Mouse (Mus musculus) yolk sac, embryonic 10.5 days (tissue): ENCODE measurements around the gene Zdhhc4.

Source experiments
- DNase-seq: peaks from one replicate; pipeline ENCODE4 v3.0.0-alpha.2; 2017; ENCODE audit warnings: low spot score

The Zdhhc4 gene

DNA sequence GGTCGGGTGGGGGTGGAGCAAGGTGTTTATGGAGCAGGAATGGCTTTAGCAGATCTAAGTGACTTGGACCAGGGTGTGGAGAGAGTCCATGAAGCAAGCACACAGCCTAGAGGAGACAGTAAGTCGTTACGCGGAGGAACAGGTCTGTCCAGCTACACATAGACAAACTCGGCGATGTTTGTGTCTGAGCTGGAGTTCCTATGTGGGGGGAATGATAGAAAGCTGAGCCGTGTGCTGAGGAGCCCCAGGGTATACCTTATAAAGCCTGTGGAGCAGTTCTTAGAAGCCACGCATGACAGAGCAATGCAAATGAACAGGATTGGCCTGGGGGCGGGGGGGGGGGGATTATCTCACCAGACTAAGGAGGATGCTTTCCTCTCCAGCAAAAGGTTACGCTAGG is 49.8 kb downstream of the Zdhhc4 start:
- DNase-seq, result no peak

DNA sequence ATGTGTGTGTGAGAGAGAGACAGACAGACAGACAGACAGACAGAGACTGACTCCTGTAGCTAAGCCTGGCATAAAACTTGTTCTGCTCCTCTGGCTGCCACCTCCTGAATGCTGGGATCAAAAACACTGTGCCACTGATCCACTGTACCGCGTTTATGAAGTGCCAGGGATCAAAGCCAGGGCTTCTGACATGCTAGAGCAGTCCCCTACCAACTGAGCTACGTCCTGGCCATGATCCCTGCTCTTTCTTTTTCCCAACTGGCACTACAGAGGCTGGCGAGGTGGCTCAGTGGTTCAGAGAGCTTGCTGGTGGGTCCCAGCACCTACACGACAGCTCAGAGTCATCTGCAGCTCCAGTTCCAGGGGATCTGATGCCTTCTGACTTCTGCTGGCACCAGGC is 53.3 kb downstream of the Zdhhc4 start:
- DNase-seq, result no peak

DNA sequence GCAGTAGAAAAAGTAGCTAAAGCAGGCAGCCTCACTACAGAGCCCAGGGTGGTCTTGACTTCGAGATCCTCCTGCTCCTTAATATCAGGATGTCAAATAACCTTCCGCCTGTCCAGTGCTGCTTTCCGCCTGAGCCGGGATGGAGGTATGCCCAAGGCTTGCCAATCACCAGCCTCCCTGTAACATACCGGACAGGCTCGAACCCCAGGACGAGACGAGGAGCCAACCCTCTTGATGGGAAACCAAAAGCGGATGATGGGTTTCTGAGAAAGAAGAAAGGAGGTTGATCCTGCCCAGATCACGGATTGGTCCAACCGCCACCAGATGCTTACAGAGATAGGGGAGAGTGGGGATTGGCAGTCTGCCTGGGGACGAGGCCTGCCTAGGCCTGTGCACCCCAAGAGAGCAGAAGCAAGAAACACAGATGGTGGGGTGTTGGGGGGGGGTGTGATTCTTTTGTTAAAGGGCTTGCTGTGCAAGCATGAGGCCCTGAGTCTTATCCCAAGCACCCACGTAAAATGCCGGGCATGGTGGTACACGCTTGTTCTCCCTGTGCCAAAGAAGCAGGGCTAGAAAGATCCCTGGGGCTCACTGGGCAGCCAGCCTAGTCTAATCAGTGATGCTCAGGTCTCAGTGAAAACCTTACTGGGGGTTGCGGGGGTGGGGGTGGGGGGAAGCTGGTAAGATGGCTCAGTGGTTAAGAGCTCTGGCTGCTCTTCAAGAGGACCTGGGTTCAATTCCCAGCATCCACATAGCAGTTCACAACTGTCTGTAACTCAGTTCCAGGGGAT is 56.3 kb downstream of the Zdhhc4 start:
- DNase-seq, result no peak

DNA sequence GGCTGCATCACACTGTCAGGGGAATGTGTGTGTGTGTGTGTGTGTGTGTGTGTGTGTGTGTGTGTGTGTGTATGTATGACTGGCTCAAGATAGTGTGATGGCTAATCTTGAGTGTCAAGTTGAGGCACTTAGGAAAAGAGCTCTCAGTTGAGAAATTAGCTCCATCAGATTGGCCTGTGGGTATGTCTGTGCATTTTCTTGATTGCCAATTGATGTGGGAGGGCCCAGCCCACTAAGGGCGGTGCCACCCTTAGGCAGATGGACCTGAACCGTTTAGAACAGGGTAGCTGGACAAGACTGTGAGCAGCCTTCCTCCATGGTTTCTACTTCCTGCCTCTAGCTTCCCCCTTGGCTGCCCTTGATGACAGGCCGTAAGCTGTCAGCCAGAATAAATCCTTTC is 56.9 kb downstream of the Zdhhc4 start:
- no peak for DNase-seq

DNA sequence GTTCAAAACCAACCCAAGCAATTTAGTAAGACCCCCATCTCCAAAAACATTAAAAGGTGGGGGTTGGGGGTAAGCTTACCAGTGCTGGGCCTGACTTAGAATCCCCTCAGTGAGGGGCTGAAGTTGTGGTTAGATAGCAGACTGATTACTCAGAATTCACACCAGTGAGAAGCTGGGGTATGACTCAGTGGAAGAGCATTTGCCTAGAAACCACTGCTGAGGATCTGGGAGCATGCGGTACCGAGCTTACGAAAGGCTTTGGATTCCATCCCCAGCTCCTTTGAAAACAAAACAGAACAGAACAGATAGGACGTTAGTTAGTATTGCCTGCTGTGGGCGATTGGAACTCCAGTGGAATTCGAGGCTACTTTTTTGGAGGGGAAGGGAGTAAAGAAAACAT is 57.4 kb downstream of the Zdhhc4 start:
- no peak for DNase-seq

DNA sequence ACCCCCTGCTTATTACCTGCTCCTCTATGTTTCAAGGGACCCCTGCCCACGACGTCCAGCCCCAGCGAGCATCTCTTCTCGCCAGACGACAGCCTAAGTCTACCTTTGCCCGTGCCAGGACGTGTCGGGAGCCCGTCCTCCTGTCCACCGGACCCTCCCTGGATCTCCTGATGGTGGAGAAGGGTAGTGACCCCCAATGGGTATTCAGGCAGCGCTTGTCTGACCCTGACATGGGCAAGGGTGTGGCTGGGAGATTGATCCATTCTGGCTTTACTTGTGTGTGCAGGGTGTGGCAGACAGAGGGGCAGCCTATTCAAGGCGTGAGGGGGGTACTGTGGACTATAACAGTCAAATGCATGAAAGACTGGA is 58.9 kb downstream of the Zdhhc4 start:
- DNase-seq, result no peak

DNA sequence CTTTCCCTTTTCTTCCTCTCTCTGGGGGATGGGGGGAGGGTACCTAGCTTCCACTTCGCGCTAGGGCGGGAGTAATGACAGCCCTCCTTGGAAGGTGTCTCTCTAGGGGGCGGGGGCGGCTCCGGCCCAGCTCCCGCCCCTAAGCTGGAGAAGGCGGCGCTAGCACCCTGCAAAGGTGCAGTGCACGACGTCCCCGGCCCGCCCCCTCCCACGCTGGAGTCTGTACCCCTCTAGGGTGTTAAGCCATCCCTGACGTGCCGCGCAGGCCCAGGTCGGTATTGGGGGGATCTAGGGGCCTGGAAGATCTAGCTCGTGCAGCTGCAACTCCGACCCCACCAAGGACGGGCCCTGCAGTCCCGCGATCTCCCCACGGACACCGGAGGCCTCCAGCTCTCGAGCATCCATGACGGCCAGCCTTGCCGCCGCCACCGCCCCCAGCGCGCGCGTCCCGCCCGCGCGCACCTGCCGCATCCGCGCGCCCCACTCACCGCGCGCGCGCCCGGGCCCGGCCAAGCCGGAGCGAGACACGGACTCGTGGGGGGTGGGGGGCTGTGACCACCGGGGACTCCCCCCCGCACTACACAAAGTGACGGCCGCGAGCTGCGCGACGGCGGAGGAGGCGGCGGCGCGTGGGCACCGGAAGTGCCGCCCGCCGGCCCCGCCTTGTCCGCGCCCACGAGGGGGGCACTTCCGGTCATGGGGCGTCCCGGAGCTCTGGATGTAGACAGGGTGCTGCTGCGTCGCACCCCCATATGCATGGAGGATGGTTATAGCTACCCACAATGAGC is 59.5 kb downstream of the Zdhhc4 start, which contains the start of gene Zfp316:
Zfp316 (minus strand) TSS at position 660 of the 788 bp plus-strand sequence.
- peak; percentile 69 for DNase-seq

DNA sequence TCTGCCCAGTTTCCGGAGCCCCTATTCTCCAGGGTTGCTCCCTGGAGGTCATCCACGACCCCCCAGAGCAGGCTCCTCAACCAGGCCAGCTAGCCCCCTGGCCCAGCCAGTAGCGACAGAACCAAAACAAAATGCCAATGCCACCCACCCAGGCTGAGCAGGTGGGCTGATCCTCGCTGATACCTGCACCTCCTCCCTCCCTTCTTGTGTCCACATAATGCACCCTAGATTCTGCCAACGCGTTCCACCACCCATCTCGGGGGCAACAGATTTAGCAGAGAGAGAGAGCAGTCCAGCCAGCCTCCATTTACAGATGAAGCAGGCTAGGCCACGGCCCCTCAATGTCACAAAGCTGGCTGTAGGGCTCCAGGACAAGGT is 60.1 kb downstream of the Zdhhc4 start:
- DNase-seq, result no peak

DNA sequence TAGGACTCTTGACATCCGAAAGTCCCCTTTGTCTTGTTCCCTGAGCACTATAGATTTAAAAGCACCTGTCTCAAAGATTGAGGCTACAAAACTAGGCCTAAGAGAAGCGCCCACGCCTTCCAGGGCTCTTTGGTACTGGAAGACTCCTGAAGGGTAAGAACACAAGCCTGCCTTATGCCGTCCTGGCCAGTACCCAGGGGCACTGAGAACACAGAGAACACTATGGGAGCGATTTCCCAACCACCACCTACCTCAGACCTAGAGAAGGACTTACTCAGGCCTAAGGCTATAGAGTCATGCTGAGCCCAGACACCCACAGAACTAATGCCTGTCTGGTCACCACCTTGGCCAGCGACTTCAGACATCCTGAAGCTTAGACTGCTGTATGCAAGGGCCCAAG is 62.3 kb downstream of the Zdhhc4 start:
- DNase-seq, result no peak
